Mouse (Mus musculus) gastrocnemius, adult 2 months (tissue): Measurements from ENCODE around the gene Tldc1. TPM values are rescaled to one million over a fixed set of nuclear protein-coding genes. Genes with fewer than 3 reads are reported as not detected.

Experiments
- DNase-seq: peaks from one replicate; pipeline ENCODE4 v3.0.0; 2022
- H3K27ac ChIP-seq: fragments of 200-600 bp; 2 replicates; pipeline ENCODE4 v1.8.1; 2022; ENCODE audit warnings: mild to moderate bottlenecking
- H3K4me3 ChIP-seq: fragments of 200-600 bp; 2 replicates; pipeline ENCODE4 v1.8.1; 2022; ENCODE audit warnings: mild to moderate bottlenecking, moderate library complexity
- CTCF ChIP-seq: fragments of 200-600 bp; IDR thresholded peaks from 2 replicates; pipeline ENCODE4 v1.8.1; 2022; ENCODE audit warnings: antibody characterized with exemption, mild to moderate bottlenecking, moderate library complexity
- intact Hi-C: fragments of 180-260 bp; cut with DNase I; formaldehyde crosslinking; loops from one replicate; pipeline ENCODE4 v1.15.1; 2025
- total RNA-seq, 2 experiments: library from RNA; stranded (reverse); gene quantifications; 2 replicates each; pipeline ENCODE4 v1.2.3; 2021

Tldc1 gene
- total RNA-seq, 2 experiments from 2014 or later: 3.0 to 3.3 TPM

DNA sequence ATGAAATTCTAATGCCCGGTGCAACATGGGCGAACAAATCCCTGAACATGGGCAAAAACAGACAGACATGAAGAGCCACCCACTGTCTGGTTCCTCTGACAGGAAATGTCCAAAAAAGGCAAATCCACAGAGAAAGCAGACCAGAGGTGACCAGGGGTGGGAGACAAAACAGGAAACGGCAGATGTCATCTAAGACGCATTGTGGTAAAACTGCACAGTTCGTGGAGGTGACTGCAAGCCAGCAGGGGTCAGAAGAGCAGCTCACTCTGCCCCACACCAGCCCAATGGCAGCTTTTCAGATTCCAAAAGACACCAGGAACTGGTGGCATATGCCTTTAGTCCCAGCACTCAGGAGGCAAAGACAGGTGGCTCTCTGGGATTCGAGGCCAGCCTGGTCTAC, 33.7 kb upstream of the Tldc1 start:
- Histone ChIP-seq H3K4me3 (no peak overlapping the region), H3K27ac (no peak overlapping the region)
- intact Hi-C loops: no loop called here
- DNase-seq: no peak
- TF ChIP-seq CTCF: peak; percentile 16; the same call in 1 of the 2 replicates

DNA sequence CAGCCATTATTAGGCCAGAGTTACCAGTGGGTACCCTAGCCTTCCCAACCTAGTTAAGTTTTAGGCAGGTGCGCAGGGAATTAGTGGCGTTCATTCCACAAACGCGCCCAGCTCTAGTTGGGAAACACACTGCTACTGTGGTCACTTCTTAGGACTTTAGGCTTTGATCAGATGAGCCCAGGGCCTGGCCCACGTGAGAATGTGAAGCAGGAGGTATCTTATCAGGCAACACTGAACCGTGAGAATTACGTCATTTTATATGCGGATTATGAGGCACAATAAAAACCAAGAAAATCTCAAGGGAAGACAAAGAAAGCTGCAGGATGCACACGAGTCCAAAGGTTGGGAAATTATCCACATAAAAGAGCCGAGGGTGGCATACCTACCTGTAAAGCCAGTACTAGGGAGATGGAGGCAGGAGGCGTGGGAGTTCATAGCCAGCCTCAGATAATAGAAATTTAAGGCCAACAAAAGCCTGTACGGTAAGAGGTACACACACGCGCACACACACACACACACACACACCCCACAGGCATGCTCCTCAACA, 32.8 kb upstream of the Tldc1 start:
- no peak for TF ChIP-seq CTCF
- no peak overlapping the region for H3K27ac ChIP-seq
- DNase-seq: no peak
- H3K4me3 ChIP-seq: no peak overlapping the region
- intact Hi-C loops: no loop called here

DNA sequence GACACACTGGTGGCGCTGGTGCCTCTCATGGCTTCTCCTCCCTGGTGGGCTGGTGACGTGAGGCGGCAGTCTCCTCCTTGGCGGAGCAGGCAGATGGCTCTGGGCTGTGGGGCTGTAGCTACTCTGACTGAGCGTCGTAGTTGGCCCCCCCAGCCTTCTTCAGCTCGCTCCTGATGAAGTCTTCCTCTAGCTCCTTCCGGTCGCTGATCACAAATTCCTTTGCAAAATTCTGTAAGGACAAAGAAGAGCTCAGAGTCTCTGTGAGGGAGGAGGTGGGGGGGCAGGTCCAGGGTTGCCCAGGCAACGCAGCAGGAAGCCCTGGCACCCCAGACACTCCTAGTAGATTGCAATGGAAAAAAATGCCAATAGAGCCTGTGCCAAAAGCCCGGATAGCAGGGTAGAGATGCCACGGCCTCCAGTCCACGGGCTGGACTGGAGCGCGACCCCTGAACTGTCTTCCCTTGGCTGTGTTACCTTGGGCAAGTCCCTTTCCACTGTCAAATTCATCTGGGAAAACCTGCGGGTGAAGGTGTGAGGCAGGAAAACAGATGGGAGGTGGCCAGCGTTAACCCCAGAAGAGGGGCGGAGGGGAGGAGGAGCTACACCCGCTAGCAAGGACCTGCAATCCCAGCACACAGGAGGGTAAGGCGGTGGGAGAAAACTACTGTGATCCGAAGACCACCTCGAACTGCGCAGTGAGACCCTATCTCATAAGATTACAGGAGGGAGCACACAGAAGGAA, 32.1 kb upstream of the Tldc1 start:
- TF ChIP-seq CTCF: no peak
- Histone ChIP-seq H3K27ac (no peak overlapping the region), H3K4me3 (no peak overlapping the region)
- DNase-seq: no peak
- intact Hi-C loops: no loop called here

- no peak for DNase-seq
- Histone ChIP-seq H3K4me3 (no peak overlapping the region), H3K27ac (no peak overlapping the region)
- no peak for TF ChIP-seq CTCF
- intact Hi-C loops: no loop called here
These were observed 31.4 kb upstream of the Tldc1 start for GRCm38 (mm10) chr8:119809620-119810019.

DNA sequence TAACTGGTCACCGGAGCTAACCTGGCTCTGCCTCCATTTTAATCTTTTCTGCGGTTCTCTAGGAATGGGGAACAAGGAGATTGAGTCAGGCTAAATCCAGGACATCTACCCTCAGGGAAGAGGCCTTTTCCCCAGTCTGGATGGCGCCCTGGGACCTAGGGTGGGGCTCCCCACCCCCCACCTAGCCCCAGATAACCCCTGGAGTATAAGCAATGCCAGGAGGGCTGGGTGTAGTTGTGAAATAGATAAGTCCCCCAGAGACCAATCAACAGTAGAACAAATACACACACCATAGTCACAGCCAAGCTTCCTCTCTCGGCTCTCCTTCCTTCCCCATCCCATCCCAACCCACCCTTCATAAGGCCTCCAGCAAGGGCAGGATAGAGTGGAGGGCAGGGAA, 29.5 kb upstream of the Tldc1 start:
- Histone ChIP-seq H3K27ac (no peak overlapping the region), H3K4me3 (no peak overlapping the region)
- intact Hi-C loops: no loop called here
- no peak for DNase-seq
- no peak for TF ChIP-seq CTCF

DNA sequence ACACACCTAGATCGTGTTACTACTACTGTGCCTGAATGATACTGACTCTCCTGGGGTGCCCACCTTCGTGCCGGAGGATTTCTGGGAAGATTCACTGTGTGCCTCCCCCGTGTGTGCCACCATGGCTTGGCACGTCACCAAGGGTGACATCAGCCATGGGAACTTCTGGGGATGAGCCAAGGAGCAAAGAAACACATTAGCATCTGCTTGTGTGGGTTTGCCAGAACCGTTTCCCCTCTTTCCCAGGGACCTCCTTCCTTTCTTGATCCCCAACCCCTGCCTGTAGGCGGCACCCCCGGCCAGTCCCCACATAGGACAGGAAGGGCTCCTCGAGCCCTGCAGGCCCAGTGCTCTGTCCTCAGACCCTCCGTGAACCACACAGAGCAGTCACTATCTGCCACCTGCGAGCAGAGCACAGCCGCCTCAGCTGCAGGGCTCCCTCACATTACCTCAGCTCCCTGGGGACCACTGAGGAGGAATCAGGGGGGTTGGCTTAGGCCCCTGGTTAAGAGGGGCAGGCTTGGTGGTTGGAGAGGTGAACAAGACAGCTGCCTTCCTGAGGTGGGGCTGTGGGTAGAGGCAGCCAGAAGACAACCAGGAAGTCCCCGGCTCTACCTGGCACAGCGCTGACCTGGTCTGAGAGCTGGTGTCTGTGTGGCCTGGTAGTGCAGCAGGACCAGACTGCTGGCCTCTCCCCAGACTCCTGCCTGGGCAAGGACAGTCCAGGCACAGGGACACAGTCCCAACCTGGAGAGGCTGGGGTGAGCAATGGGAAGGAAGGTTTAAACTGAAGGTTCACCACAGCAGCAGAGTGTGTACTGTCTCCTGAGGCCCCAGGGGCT, 28.4 kb upstream of the Tldc1 start:
- H3K27ac ChIP-seq: no peak overlapping the region
- no peak for DNase-seq
- no peak overlapping the region for H3K4me3 ChIP-seq
- TF ChIP-seq CTCF: no peak
- intact Hi-C loops: no loop called here

- TF ChIP-seq CTCF: no peak
- intact Hi-C loops: no loop called here
These were observed 27.1 kb upstream of the Tldc1 start for GRCm38 (mm10) chr8:119805275-119805674.

GRCm38 (mm10) chr8:119802592-119802991, 24.4 kb upstream of the Tldc1 start:
- no peak for DNase-seq
- intact Hi-C loops: no loop called here
- H3K4me3 ChIP-seq: no peak overlapping the region
- peak; percentile 43 for TF ChIP-seq CTCF
- H3K27ac ChIP-seq: no peak overlapping the region

More at GRCm38 (mm10) chr8:119805275-119805674, 27.1 kb upstream of the Tldc1 start:
- no peak for DNase-seq
- Histone ChIP-seq H3K4me3 (no peak overlapping the region), H3K27ac (no peak overlapping the region)

DNA sequence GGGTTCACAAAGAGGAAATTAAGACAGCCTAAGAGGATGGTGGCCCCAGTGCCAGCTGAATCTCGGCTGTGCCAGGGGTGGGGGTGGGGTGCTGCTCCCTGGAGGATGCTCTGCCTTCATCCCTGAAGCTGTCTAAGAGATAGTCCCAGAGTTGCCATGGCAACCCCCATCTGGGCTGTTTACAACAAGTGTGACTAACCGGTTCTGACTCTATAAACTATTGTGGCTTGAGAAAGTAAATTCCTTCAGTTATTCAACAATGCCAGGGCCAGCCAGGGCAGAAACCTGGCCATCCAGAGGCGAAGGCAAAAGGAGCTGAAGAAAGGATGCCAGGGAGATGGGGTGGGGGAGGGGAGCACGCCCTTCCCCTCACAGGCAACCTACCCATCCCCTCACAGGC, 23.0 kb upstream of the Tldc1 start:
- no peak for TF ChIP-seq CTCF
- Histone ChIP-seq H3K27ac (no peak overlapping the region), H3K4me3 (no peak overlapping the region)
- DNase-seq: no peak
- intact Hi-C loops: no loop called here

DNA sequence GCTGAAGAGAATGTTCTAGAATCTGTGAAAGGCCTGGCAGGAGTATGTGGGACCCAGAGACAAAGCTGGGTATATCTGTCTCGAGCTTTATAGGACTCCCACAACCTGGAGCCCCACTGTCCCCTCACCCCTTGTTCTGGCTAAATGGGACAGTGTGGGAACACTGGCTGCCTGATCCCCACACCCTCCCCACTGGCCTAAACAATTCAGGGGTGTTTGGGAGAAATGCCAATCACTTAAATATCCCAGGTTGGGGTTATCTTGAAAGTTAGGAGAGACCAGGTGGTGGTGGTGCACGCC, 20.7 kb upstream of the Tldc1 start:
- no peak for TF ChIP-seq CTCF
- DNase-seq: no peak
- Histone ChIP-seq H3K4me3 (peak overlapping the region; percentile 59; the same call in 1 of the 2 replicates), H3K27ac (peak overlapping the region; percentile 53; the same call in 1 of the 2 replicates)
- intact Hi-C loops: loop anchor here (5.0 kb wide), 1 partner anchor 38 kb away; no protein-coding TSS in a partner anchor

- DNase-seq: peak; percentile 57
- peak overlapping the region; percentile 53; the same call in 1 of the 2 replicates for H3K27ac ChIP-seq
- intact Hi-C loops: loop anchor here (5.0 kb wide), 1 partner anchor 39 kb away; no protein-coding TSS in a partner anchor
- H3K4me3 ChIP-seq: peak overlapping the region; percentile 59
- no peak for TF ChIP-seq CTCF
These were observed 20.2 kb upstream of the Tldc1 start for GRCm38 (mm10) chr8:119798170-119798964.

GRCm38 (mm10) chr8:119795651-119796050, 17.4 kb upstream of the Tldc1 start:
- H3K4me3 ChIP-seq: no peak overlapping the region
- TF ChIP-seq CTCF: no peak
- intact Hi-C loops: loop anchor here (5.0 kb wide), 1 partner anchor 42 kb away; no protein-coding TSS in a partner anchor
- H3K27ac ChIP-seq: no peak overlapping the region
- DNase-seq: no peak
